Mouse (Mus musculus): ENCODE data around the gene Ap2b1.
A peak's percentile ranks its signal among the peaks of the same experiment; 100 is the strongest.

DNA sequence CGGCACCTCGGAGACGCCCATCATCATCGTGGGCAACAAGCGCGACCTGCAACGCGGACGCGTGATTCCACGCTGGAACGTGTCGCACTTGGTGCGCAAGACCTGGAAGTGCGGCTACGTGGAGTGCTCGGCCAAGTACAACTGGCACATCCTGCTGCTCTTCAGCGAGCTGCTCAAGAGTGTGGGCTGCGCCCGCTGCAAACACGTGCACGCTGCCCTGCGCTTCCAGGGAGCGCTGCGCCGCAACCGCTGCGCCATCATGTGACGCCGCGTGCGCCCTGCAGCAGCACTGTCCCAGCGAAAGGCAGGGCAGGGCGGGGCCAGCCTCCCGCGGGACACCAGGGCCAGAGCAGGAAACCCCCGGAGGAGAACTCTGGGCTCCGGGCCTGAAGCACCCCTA is 119.7 kb downstream of the Ap2b1 start:
- TF ChIP-seq EP300 (IDR thresholded peaks at IDR 0.05; ENCODE audit: insufficient read depth, low read depth, low read length) (0 out of 2 replicates have a peak, but pooled peaks have one; percentile 15), CTCF (IDR thresholded peaks at IDR 0.05) (peak; percentile 34), POLR2A (IDR thresholded peaks at IDR 0.05; ENCODE audit: insufficient read depth, low read depth, low read length) (no peak)

All from heart, adult 2 months (tissue).